Mouse (Mus musculus) olfactory bulb, adult 2 months (tissue): ENCODE data around the gene Rnf31.

Experiments used
- CTCF ChIP-seq: fragments of 200-500 bp; IDR thresholded peaks from 2 replicates; pipeline ENCODE4 v1.5.1; 2012; ENCODE audit warnings: low read depth, mild to moderate bottlenecking, low read length, moderate library complexity; ENCODE audit not compliant: insufficient read depth
- POLR2A ChIP-seq: fragments of 200-500 bp; IDR thresholded peaks from 2 replicates; pipeline ENCODE4 v1.6.1; 2012; ENCODE audit warnings: mild to moderate bottlenecking, low read depth, low read length, moderate library complexity; ENCODE audit not compliant: insufficient read depth

DNA sequence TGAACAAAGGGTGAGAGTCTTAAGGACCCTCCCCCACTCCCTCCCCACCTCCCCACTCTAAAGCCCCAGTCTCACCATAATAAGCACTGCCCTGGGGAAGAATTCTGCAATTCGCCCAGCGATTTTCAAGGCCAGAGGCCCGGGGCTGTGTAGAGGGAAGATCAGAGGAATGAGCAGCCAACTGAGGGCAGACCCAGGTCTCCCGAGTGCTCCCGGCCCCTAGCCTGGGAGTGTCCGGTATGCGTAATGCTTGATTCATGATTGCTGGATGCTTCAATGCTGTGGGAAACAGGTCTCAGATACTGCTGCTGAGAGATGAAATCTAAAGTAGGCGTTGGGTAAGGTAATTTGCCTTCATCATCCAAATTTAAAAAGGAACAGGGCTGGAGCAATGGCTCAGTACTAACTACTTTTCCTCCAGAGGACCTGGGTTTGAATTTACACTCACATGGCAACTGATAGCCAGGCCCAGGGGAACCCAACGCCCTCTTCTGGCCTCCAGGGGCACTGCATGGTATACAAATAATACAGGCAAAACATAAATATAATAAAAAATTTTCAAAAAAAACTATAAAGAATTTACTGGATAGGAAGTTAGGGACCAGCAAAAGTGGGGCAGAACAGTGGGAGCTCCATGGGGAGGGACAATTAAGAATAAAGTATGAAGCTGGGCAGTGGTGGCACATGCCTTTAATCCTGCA, 9.4 kb upstream of the Rnf31 start:
- no peak for TF ChIP-seq POLR2A
- no peak for TF ChIP-seq CTCF
